Mouse (Mus musculus): Measurements from ENCODE around the gene Pdcd4. TPM values are rescaled to one million over a fixed set of nuclear protein-coding genes. Genes with fewer than 3 reads are reported as not detected.

Gene Pdcd4
- total and polyA plus RNA-seq, 2 experiments from 2014 or later: 10.0 to 83.9 TPM

- no peak overlapping the region for H3K9ac ChIP-seq (replicated peaks; ENCODE audit: low read length)
- H3K27ac ChIP-seq: no peak overlapping the region
- no peak overlapping the region for H3K4me3 ChIP-seq (ENCODE audit: low read length)
- no peaks in the 10 kb centered on the region for H3K4me1 ChIP-seq (ENCODE audit: insufficient read depth, low read length)
- H3K36me3 ChIP-seq (ENCODE audit: insufficient read depth, low read length): no peaks in the 10 kb centered on the region
- no peaks in the 10 kb centered on the region for H3K27me3 ChIP-seq (ENCODE audit: insufficient read depth, low read length)
- TF ChIP-seq CTCF (IDR thresholded peaks at IDR 0.05; ENCODE audit: low read depth): no peak
- ATAC-seq: no peak
- WGBS: 85% methylated on average over 10 of the region's 10 CpGs
- no peak for DNase-seq (ENCODE audit: low spot score)
- H3K4me2 ChIP-seq (ENCODE audit: low read depth, low read length): no peak overlapping the region
- no peaks in the 10 kb centered on the region for H3K9me3 ChIP-seq (ENCODE audit: low read length)
Observed at GRCm38 (mm10) chr19:53886576-53887370, 5.3 kb upstream of the Pdcd4 start.

GRCm38 (mm10) chr19:53887822-53888221 is 4.2 kb upstream of the Pdcd4 start:
- Histone ChIP-seq H3K4me1 (ENCODE audit: insufficient read depth, low read length) (no peaks in the 10 kb centered on the region), H3K4me3 (ENCODE audit: low read length) (no peak overlapping the region), H3K27me3 (ENCODE audit: insufficient read depth, low read length) (no peaks in the 10 kb centered on the region), H3K27ac (no peak overlapping the region), H3K4me2 (ENCODE audit: low read depth, low read length) (no peak overlapping the region), H3K9me3 (ENCODE audit: low read length) (no peaks in the 10 kb centered on the region), H3K9ac (replicated peaks; ENCODE audit: low read length) (no peak overlapping the region), H3K36me3 (ENCODE audit: insufficient read depth, low read length) (no peaks in the 10 kb centered on the region)
- 92% methylated on average over 3 of the region's 3 CpGs for WGBS
- DNase-seq (ENCODE audit: low spot score) (no peak), ATAC-seq (no peak)
- TF ChIP-seq CTCF (IDR thresholded peaks at IDR 0.05; ENCODE audit: low read depth): no peak

GRCm38 (mm10) chr19:53888331-53888730 is 3.7 kb upstream of the Pdcd4 start:
- H3K36me3 ChIP-seq (ENCODE audit: insufficient read depth, low read length): no peaks in the 10 kb centered on the region
- H3K27me3 ChIP-seq (ENCODE audit: insufficient read depth, low read length): no peaks in the 10 kb centered on the region
- no peak for ATAC-seq
- no peaks in the 10 kb centered on the region for H3K9me3 ChIP-seq (ENCODE audit: low read length)
- TF ChIP-seq CTCF (IDR thresholded peaks at IDR 0.05; ENCODE audit: low read depth): no peak
- H3K27ac ChIP-seq: no peak overlapping the region
- DNase-seq (ENCODE audit: low spot score): no peak
- H3K4me2 ChIP-seq (ENCODE audit: low read depth, low read length): no peak overlapping the region
- WGBS: 86% methylated on average over 9 of the region's 9 CpGs
- no peak overlapping the region for H3K4me3 ChIP-seq (ENCODE audit: low read length)
- no peak overlapping the region for H3K9ac ChIP-seq (replicated peaks; ENCODE audit: low read length)
- H3K4me1 ChIP-seq (ENCODE audit: insufficient read depth, low read length): no peaks in the 10 kb centered on the region

GRCm38 (mm10) chr19:53889555-53889954 is 2.5 kb upstream of the Pdcd4 start:
- Histone ChIP-seq H3K27me3 (ENCODE audit: insufficient read depth, low read length) (no peaks in the 10 kb centered on the region), H3K4me3 (ENCODE audit: low read length) (no peak overlapping the region), H3K9me3 (ENCODE audit: low read length) (no peaks in the 10 kb centered on the region), H3K4me1 (ENCODE audit: insufficient read depth, low read length) (no peaks in the 10 kb centered on the region), H3K4me2 (ENCODE audit: low read depth, low read length) (no peak overlapping the region), H3K36me3 (ENCODE audit: insufficient read depth, low read length) (no peaks in the 10 kb centered on the region), H3K27ac (no peak overlapping the region), H3K9ac (replicated peaks; ENCODE audit: low read length) (no peak overlapping the region)
- DNase-seq (ENCODE audit: low spot score): no peak
- 87% methylated on average over 5 of the region's 5 CpGs for WGBS
- no peak for TF ChIP-seq CTCF (IDR thresholded peaks at IDR 0.05; ENCODE audit: low read depth)
- ATAC-seq: no peak

- no peak overlapping the region for H3K4me2 ChIP-seq (ENCODE audit: low read depth, low read length)
- H3K4me3 ChIP-seq (ENCODE audit: low read length): no peak overlapping the region
- ATAC-seq: no peak
- TF ChIP-seq CTCF (IDR thresholded peaks at IDR 0.05; ENCODE audit: low read depth): no peak
- no peaks in the 10 kb centered on the region for H3K4me1 ChIP-seq (ENCODE audit: insufficient read depth, low read length)
- H3K9me3 ChIP-seq (ENCODE audit: low read length): no peaks in the 10 kb centered on the region
- 46% methylated on average over 5 of the region's 5 CpGs for WGBS
- no peak for DNase-seq (ENCODE audit: low spot score)
- no peaks in the 10 kb centered on the region for H3K27me3 ChIP-seq (ENCODE audit: insufficient read depth, low read length)
- no peak overlapping the region for H3K9ac ChIP-seq (replicated peaks; ENCODE audit: low read length)
- H3K36me3 ChIP-seq (ENCODE audit: insufficient read depth, low read length): no peaks in the 10 kb centered on the region
- H3K27ac ChIP-seq: no peak overlapping the region
Observed at GRCm38 (mm10) chr19:53890274-53890673, 1.8 kb upstream of the Pdcd4 start.

GRCm38 (mm10) chr19:53890781-53891251 is 1.2 kb upstream of the Pdcd4 start:
- ATAC-seq (no peak), DNase-seq (ENCODE audit: low spot score) (no peak)
- WGBS: 66% methylated on average over 5 of the region's 5 CpGs
- no peak overlapping the region for H3K4me3 ChIP-seq (ENCODE audit: low read length)
- no peak overlapping the region for H3K4me2 ChIP-seq (ENCODE audit: low read depth, low read length)
- no peaks in the 10 kb centered on the region for H3K4me1 ChIP-seq (ENCODE audit: insufficient read depth, low read length)
- no peaks in the 10 kb centered on the region for H3K27me3 ChIP-seq (ENCODE audit: insufficient read depth, low read length)
- no peaks in the 10 kb centered on the region for H3K36me3 ChIP-seq (ENCODE audit: insufficient read depth, low read length)
- TF ChIP-seq CTCF (IDR thresholded peaks at IDR 0.05; ENCODE audit: low read depth): no peak
- H3K9me3 ChIP-seq (ENCODE audit: low read length): no peaks in the 10 kb centered on the region
- H3K27ac ChIP-seq: no peak overlapping the region
- H3K9ac ChIP-seq (replicated peaks; ENCODE audit: low read length): no peak overlapping the region

- Histone ChIP-seq H3K27ac (0 out of 2 replicates have a peak overlapping the region, but pooled peaks have one; percentile 32), H3K36me3 (ENCODE audit: insufficient read depth, low read length) (no peaks in the 10 kb centered on the region), H3K4me1 (ENCODE audit: insufficient read depth, low read length) (no peaks in the 10 kb centered on the region), H3K4me3 (ENCODE audit: low read length) (no peak overlapping the region), H3K9ac (replicated peaks; ENCODE audit: low read length) (no peak overlapping the region), H3K27me3 (ENCODE audit: insufficient read depth, low read length) (no peaks in the 10 kb centered on the region), H3K4me2 (ENCODE audit: low read depth, low read length) (no peak overlapping the region), H3K9me3 (ENCODE audit: low read length) (no peaks in the 10 kb centered on the region)
- ATAC-seq (no peak), DNase-seq (ENCODE audit: low spot score) (no peak)
- no peak for TF ChIP-seq CTCF (IDR thresholded peaks at IDR 0.05; ENCODE audit: low read depth)
- 90% methylated on average over 2 of the region's 2 CpGs for WGBS
Observed at GRCm38 (mm10) chr19:53891569-53891968, 462 bp upstream of the Pdcd4 start.
